Mouse (Mus musculus) kidney, adult 2 months (tissue): ENCODE measurements around the gene Olfr720.

Experiments
- CTCF ChIP-seq: fragments of 200-500 bp; conservative IDR thresholded peaks from 2 replicates; pipeline ENCODE4 v1.5.1; 2011; ENCODE audit warnings: low read depth, mild to moderate bottlenecking, control low read depth, low read length, moderate library complexity, mixed read lengths; ENCODE audit not compliant: insufficient read depth, insufficient read length
- POLR2A ChIP-seq: fragments of 200-500 bp; IDR thresholded peaks from one replicate; pipeline ENCODE4 v1.6.1; 2011; ENCODE audit warnings: low read depth, low read length, control low read depth

GRCm38 (mm10) chr14:14186738-14187137 lies at the start of gene Olfr720:
- TF ChIP-seq CTCF (no peak), POLR2A (no peak)
